In the genomic region with DNA sequence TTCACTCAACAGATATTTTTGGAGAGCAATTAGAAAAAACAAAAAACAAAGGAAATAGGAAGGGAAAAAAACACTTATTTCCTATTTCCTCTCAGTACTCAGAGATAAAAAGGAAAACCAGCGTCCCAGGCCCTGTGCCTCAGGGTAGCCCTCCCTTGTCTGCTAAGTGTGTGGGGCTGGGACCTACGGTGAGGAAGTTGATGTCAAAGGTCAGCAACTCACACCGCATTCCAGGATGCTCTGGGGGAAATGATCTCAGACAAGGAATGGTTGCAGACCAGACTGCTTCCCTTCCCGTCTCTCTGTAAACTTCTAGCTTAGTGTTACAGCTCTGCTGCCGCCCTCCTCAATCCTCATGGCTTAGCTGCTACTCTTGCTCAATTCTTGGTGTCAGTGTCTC, we compare ENCODE assay signal across 10 mouse cellular contexts. TPM values are rescaled to one million over a fixed set of nuclear protein-coding genes. Genes with fewer than 3 reads are reported as not detected.
DNase-seq lines count a peak whose midpoint lies in the region; ATAC-seq and TF ChIP-seq lines count a peak whose summit lies in the region.
"Had no signal": no experiment of that assay in that cellular context is flagged by ENCODE, and none has a peak within 500 bp of the region (broad histone marks: within the 10 kb centered on the region; RNA-seq: fewer than 3 reads in every experiment).

No protein-coding gene starts in this region.

- no peak for DNase-seq in liver, embryonic 13.5 days
- DNase-seq in kidney, postnatal 4 days: peak; percentile 27 to 44
- DNase-seq in thymus, adult 2 months: no peak
- DNase-seq in cerebellum, adult 11-12 months: no peak
- no peak for DNase-seq in c-Kit-positive CD71-positive TER-119-positive erythroid progenitor cells, embryonic 14.5 days (ENCODE audit: low spot score)

- peaks cover 13% of the 10 kb centered on the region for H3K4me1 ChIP-seq in liver, embryonic 13.5 days (replicated peaks)
- H3K4me1 ChIP-seq in liver, embryonic 12.5 days: peaks cover 17% of the 10 kb centered on the region; the same call in 1 of the 2 replicates
- peaks cover 63% of the 10 kb centered on the region for H3K4me1 ChIP-seq in heart, embryonic 13.5 days
- H3K4me1 ChIP-seq in stomach, embryonic 16.5 days (ENCODE audit: control insufficient read depth, insufficient read depth, low read length): peaks cover 4% of the 10 kb centered on the region; the same call in 1 of the 2 replicates
- H3K4me1 ChIP-seq in thymus, adult 2 months (replicated peaks; ENCODE audit: control insufficient read depth, insufficient read depth, low read length): 0 out of 2 replicates have a peak, but pooled peaks cover 2% of the 10 kb centered on the region

- H3K27me3 ChIP-seq in liver, embryonic 13.5 days: no peaks in the 10 kb centered on the region
- H3K27me3 ChIP-seq in liver, embryonic 12.5 days (replicated peaks): no peaks in the 10 kb centered on the region
- H3K27me3 ChIP-seq in heart, embryonic 13.5 days (replicated peaks): no peaks in the 10 kb centered on the region
- no peaks in the 10 kb centered on the region for H3K27me3 ChIP-seq in stomach, embryonic 16.5 days (ENCODE audit: control insufficient read depth, insufficient read depth, low read length)
- H3K27me3 ChIP-seq in thymus, adult 2 months (ENCODE audit: control insufficient read depth, insufficient read depth, low read length): no peaks in the 10 kb centered on the region
- H3K27me3 ChIP-seq: hindbrain, embryonic 15.5 days had no signal

- TF ChIP-seq POLR2A in thymus, adult 2 months (IDR thresholded peaks at IDR 0.05; ENCODE audit: control insufficient read depth, extremely low read depth, insufficient read depth, low read length, poor library complexity): no peak

- ATAC-seq in liver, embryonic 13.5 days (ENCODE audit: low read depth): peak; percentile 41; the same call in 1 of the 2 replicates
- ATAC-seq in liver, embryonic 12.5 days: no peak
- ATAC-seq in heart, embryonic 13.5 days (ENCODE audit: extremely low read depth, insufficient number of reproducible peaks, low FRiP score, low TSS enrichment): peak; percentile 68; the same call in 1 of the 2 replicates
- ATAC-seq in stomach, embryonic 16.5 days (ENCODE audit: insufficient read depth, low FRiP score): peak; percentile 45; the same call in 1 of the 2 replicates

- H3K4me2 ChIP-seq in liver, embryonic 13.5 days: no peak overlapping the region
- no peak overlapping the region for H3K4me2 ChIP-seq in liver, embryonic 12.5 days
- no peak overlapping the region for H3K4me2 ChIP-seq in heart, embryonic 13.5 days
- H3K4me2 ChIP-seq in stomach, embryonic 16.5 days (ENCODE audit: low read depth, low read length): no peak overlapping the region
- H3K4me2 ChIP-seq: hindbrain, embryonic 15.5 days had no signal

- H3K27ac ChIP-seq in liver, embryonic 13.5 days: no peak overlapping the region
- no peak overlapping the region for H3K27ac ChIP-seq in liver, embryonic 12.5 days
- peak overlapping the region; percentile 67 for H3K27ac ChIP-seq in heart, embryonic 13.5 days (replicated peaks)
- peak overlapping the region; percentile 1 for H3K27ac ChIP-seq in stomach, embryonic 16.5 days (ENCODE audit: low read length)
- no peak overlapping the region for H3K27ac ChIP-seq in thymus, adult 2 months (ENCODE audit: control insufficient read depth, insufficient read depth, low read length)
- H3K27ac ChIP-seq: hindbrain, embryonic 15.5 days had no signal

- no peak for TF ChIP-seq CTCF in thymus, adult 2 months (IDR thresholded peaks at IDR 0.05; ENCODE audit: borderline replicate concordance, control insufficient read depth, extremely low read depth, insufficient read depth, low read length, poor library complexity)

- 31% methylated on average over 5 of the region's 5 CpGs for WGBS in liver, embryonic 13.5 days (ENCODE audit: insufficient replicate concordance)
- WGBS in liver, embryonic 12.5 days (ENCODE audit: insufficient replicate concordance): 21% methylated on average over 5 of the region's 5 CpGs
- WGBS in heart, embryonic 13.5 days: 26% methylated on average over 5 of the region's 5 CpGs
- 28% methylated on average over 5 of the region's 5 CpGs for WGBS in stomach, embryonic 16.5 days
- 77% methylated on average over 5 of the region's 5 CpGs for WGBS in thymus, adult 2 months

- H3K9ac ChIP-seq in liver, embryonic 13.5 days: no peak overlapping the region
- no peak overlapping the region for H3K9ac ChIP-seq in liver, embryonic 12.5 days
- H3K9ac ChIP-seq in heart, embryonic 13.5 days: no peak overlapping the region
- H3K9ac ChIP-seq in stomach, embryonic 16.5 days (ENCODE audit: low read length): no peak overlapping the region
- H3K9ac ChIP-seq: hindbrain, embryonic 15.5 days had no signal

- H3K9me3 ChIP-seq in liver, embryonic 13.5 days (replicated peaks): no peaks in the 10 kb centered on the region
- H3K9me3 ChIP-seq in liver, embryonic 12.5 days (replicated peaks): no peaks in the 10 kb centered on the region
- H3K9me3 ChIP-seq in heart, embryonic 13.5 days: no peaks in the 10 kb centered on the region
- H3K9me3 ChIP-seq in stomach, embryonic 16.5 days (replicated peaks; ENCODE audit: control insufficient read depth, low read length): no peaks in the 10 kb centered on the region
- H3K9me3 ChIP-seq: hindbrain, embryonic 15.5 days had no signal

- no peak overlapping the region for H3K4me3 ChIP-seq in liver, embryonic 13.5 days (replicated peaks)
- H3K4me3 ChIP-seq in liver, embryonic 12.5 days: no peak overlapping the region
- no peak overlapping the region for H3K4me3 ChIP-seq in heart, embryonic 13.5 days
- H3K4me3 ChIP-seq in stomach, embryonic 16.5 days (replicated peaks; ENCODE audit: low read length): no peak overlapping the region
- H3K4me3 ChIP-seq in thymus, adult 2 months (ENCODE audit: control insufficient read depth, insufficient read depth, low read length): no peak overlapping the region
- H3K4me3 ChIP-seq: hindbrain, embryonic 15.5 days had no signal

- H3K36me3 ChIP-seq in liver, embryonic 13.5 days: no peaks in the 10 kb centered on the region
- no peaks in the 10 kb centered on the region for H3K36me3 ChIP-seq in liver, embryonic 12.5 days
- H3K36me3 ChIP-seq in heart, embryonic 13.5 days: no peaks in the 10 kb centered on the region
- H3K36me3 ChIP-seq in stomach, embryonic 16.5 days (ENCODE audit: control insufficient read depth, insufficient read depth, low read length): no peaks in the 10 kb centered on the region
- no peaks in the 10 kb centered on the region for H3K36me3 ChIP-seq in thymus, adult 2 months (ENCODE audit: control insufficient read depth, insufficient read depth, low read length)
- H3K36me3 ChIP-seq: hindbrain, embryonic 15.5 days had no signal

RNA-seq across cellular contexts. Expression of a gene that starts 9.6 kb away (rescaled TPM):
- polyA plus RNA-seq in liver, embryonic 13.5 days (2015; fragmentation: Nextera tagmentation; extraction: Ambion mirVana): not detected in 2 replicates
- polyA plus RNA-seq in liver, embryonic 12.5 days (2016; fragmentation: Nextera tagmentation; extraction: Ambion mirVana): not detected in 2 replicates
- polyA plus RNA-seq in heart, embryonic 13.5 days (2015; fragmentation: Nextera tagmentation; extraction: Ambion mirVana): 0.31 and 0.57 TPM in 2 replicates
- 0.72 and 1.4 TPM in 2 replicates for polyA plus RNA-seq in stomach, embryonic 16.5 days (2015; fragmentation: Nextera tagmentation; extraction: Ambion mirVana)
- polyA plus RNA-seq in thymus, adult 2 months (2012; rRNA removed): 0.15 TPM in 1 of 2 replicates, not detected in the other
- polyA plus RNA-seq: stomach, embryonic 14.5 days had no signal

RNA-seq across cellular contexts. Expression of a gene that starts 16.8 kb away (rescaled TPM):
- polyA plus RNA-seq in liver, embryonic 13.5 days (2015; fragmentation: Nextera tagmentation; extraction: Ambion mirVana): 12.1 and 15.2 TPM in 2 replicates
- 22.0 and 22.2 TPM in 2 replicates for polyA plus RNA-seq in liver, embryonic 12.5 days (2016; fragmentation: Nextera tagmentation; extraction: Ambion mirVana)
- polyA plus RNA-seq in heart, embryonic 13.5 days (2015; fragmentation: Nextera tagmentation; extraction: Ambion mirVana): 35.0 and 37.1 TPM in 2 replicates
- polyA plus RNA-seq in stomach, embryonic 16.5 days (2015; fragmentation: Nextera tagmentation; extraction: Ambion mirVana): 40.1 and 41.8 TPM in 2 replicates
- polyA plus RNA-seq in thymus, adult 2 months (2012; rRNA removed): 15.3 and 22.7 TPM in 2 replicates

Comparison
In these comparisons a context has a peak if more than half of its experiments do, and no peak if none do; other contexts are left out.
1. DNase-seq: peak in kidney, postnatal 4 days (2 of 2); none in liver, embryonic 13.5 days (single experiment), thymus, adult 2 months (single experiment), cerebellum, adult 11-12 months (single experiment) and c-Kit-positive CD71-positive TER-119-positive erythroid progenitor cells, embryonic 14.5 days (single experiment).
2. H3K27ac ChIP-seq: peak in heart, embryonic 13.5 days (single experiment) and stomach, embryonic 16.5 days (single experiment); none in liver, embryonic 13.5 days (single experiment), liver, embryonic 12.5 days (single experiment) and thymus, adult 2 months (single experiment).